Mouse (Mus musculus): Measurements from ENCODE around the gene Cdh12.

Cdh12 gene

DNA sequence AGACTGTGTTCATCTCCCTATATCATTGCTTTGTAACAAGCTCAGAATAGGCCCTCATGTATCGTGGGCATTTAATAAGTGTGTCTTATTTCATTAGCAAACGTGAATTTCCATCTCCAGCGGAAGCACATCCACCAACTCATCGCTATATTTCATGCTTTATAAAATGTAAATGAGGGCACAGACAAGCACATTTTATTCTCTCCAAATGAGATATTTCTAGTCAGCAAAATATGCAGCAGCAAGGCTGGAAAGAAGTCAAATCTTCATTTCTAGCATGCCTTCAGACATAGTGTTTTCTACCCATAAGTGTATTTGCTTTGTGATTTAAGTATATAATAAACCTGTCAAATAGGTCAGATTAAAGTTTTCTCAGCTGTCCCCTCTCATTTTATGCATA is 262.8 kb downstream of the Cdh12 start:
- DNase-seq (ENCODE audit: low spot score): no peak

DNA sequence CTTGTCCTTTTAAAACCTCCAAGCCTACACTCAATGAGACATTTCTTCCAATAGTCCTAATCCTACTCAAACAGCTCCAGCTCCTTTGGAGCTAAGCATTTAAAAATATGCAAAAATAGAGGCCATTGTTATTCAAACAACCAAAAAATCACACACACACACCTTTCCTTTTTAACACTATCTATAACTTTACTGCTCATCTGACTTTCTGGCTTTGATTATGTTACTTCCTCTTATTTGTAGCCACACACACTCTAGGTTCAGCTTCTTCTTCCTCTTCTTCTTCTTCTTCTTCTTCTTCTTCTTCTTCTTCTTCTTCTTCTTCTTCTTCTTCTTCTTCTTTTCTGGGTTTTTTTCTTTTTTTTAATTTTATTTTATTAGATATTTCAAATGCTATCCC is 323.2 kb downstream of the Cdh12 start:
- DNase-seq (ENCODE audit: low spot score): no peak

- DNase-seq (ENCODE audit: low spot score): no peak
These were observed 324.4 kb downstream of the Cdh12 start for GRCm38 (mm10) chr15:20773423-20773822.

DNA sequence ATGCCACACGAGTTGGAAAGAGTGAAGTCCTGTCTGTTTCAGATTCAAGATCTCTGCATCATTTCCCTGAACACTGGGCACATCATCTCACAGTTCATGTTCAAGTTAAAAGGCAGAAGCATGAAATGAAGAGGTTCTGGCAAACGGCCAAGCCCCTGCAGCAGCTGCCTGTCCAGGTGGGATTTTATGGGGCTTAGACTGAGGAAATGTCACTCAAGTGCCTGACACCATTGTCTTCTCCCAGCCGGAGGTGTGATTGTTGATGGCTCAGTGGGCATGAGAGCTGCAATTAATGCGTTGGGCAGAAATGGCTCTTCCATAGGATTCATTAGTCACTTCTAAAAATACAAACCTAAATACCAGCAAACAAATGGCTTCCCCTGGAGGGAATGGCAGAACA is 347.9 kb downstream of the Cdh12 start:
- DNase-seq (ENCODE audit: low spot score): no peak

DNA sequence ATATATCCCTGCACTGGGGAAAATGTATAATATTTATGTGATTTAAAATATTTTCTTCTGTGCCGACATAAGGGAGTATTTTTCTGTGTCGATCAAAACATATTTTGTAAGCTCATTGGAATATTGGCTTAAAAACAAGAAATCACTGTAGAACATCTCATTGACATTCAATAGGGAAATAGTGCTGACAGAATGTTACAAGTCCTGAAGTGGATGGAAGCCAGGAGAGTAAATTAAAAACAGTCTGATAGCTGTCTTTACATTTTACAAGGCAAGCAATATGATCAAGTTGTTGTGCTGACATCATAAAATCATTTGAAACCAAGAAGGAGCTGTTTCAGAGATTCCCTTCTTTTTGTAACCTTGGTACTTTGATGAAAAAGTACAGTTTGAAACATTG is 349.5 kb downstream of the Cdh12 start:
- no peak for DNase-seq (ENCODE audit: low spot score)

GRCm38 (mm10) chr15:20835887-20836286 is 386.8 kb downstream of the Cdh12 start:
- DNase-seq (ENCODE audit: low spot score): no peak

GRCm38 (mm10) chr15:20836991-20837390 is 387.9 kb downstream of the Cdh12 start:
- no peak for DNase-seq (ENCODE audit: low spot score)

DNA sequence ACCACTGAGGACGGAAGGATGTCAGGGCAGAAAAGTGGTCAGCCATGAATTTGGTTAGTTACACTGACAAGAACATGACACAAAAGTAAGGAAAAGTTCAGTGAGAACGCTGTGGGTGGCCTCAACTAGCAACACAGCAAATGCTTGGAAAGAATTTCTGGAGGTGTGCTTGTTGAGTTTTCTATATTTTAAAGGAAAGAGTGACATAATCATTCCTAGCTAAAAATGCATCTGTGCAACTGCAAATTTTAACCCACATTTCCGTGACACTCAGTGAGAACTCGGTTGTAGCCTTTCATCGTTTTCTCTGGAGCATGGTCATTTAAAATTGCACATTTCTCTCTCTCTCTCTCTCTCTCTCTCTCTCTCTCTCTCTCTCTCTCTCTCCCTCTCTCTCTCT is 392.4 kb downstream of the Cdh12 start:
- no peak for DNase-seq (ENCODE audit: low spot score)

GRCm38 (mm10) chr15:20863076-20863475 is 414.0 kb downstream of the Cdh12 start:
- DNase-seq (ENCODE audit: low spot score): no peak

DNA sequence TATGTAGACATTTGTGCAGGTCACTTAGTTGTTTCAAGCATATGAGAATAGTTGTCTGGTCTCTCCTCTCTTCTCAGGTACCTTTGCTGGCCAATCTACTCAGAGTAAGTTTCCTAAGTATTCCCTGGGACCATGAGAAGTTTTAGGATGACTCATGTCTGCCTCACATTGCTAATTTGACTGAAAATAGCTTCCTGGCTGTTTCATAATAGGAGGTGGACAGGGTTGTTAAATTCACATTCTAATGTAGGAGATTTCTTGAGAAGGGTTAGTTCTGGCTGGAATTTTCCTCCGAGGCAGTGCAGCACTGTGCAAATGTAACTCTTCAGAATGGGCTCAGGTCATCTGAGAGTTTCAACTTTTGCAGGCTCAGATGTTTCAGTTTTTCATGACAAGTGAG is 423.5 kb downstream of the Cdh12 start:
- DNase-seq (ENCODE audit: low spot score): no peak

- no peak for DNase-seq (ENCODE audit: low spot score)
These were observed 427.9 kb downstream of the Cdh12 start for GRCm38 (mm10) chr15:20876993-20877392.

DNA sequence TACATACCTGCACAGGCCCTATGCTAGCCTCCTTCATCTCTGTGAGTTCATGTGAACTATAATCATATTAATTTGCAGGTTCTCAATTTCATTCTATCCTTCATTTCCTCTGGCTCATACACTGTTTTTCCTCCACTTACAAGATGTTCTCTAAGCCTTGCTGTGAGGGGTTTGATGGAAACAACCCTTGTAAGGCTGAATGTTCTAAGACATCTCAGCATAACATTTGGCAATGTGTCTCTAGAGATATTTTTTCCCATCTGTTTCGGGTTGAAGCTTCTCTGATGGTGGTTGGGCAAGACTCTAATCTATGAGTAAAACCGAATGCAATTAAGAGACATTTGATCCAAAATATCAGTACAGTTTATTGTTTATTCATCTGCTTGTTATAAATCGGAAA is 444.4 kb downstream of the Cdh12 start:
- no peak for DNase-seq (ENCODE audit: low spot score)

GRCm38 (mm10) chr15:20902568-20902967 is 453.5 kb downstream of the Cdh12 start:
- DNase-seq (ENCODE audit: low spot score): no peak

- no peak for DNase-seq (ENCODE audit: low spot score)
These were observed 479.2 kb downstream of the Cdh12 start for GRCm38 (mm10) chr15:20928221-20928620.

GRCm38 (mm10) chr15:20944000-20944399 is 494.9 kb downstream of the Cdh12 start:
- no peak for DNase-seq (ENCODE audit: low spot score)

GRCm38 (mm10) chr15:20967463-20967862 is 518.4 kb downstream of the Cdh12 start:
- DNase-seq (ENCODE audit: low spot score): no peak

DNA sequence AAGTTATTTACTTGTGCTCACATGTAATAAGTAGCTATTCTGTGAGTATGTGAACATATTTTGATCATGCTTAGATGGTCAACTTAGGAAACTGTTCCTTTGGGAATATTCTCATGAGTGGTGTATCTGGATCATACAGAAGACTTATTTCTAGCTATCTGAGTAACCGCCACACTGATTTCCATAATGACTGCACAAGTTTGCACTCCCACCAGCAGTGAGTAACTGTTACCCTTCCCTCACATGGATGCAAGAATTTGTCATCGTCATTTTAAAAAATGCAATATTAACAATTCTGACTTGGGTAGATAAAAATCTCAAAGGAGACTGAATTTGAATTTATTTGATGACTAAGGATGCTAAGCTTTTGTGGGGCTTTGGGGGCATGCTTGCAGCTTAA is 522.0 kb downstream of the Cdh12 start:
- DNase-seq (ENCODE audit: low spot score): no peak

GRCm38 (mm10) chr15:21000541-21000940 is 551.5 kb downstream of the Cdh12 start:
- no peak for DNase-seq (ENCODE audit: low spot score)

- DNase-seq (ENCODE audit: low spot score): no peak
These were observed 558.9 kb downstream of the Cdh12 start for GRCm38 (mm10) chr15:21007931-21008330.

GRCm38 (mm10) chr15:21008487-21008886 is 559.4 kb downstream of the Cdh12 start:
- no peak for DNase-seq (ENCODE audit: low spot score)

- no peak for DNase-seq (ENCODE audit: low spot score)
These were observed 559.9 kb downstream of the Cdh12 start for GRCm38 (mm10) chr15:21008969-21009368.

DNA sequence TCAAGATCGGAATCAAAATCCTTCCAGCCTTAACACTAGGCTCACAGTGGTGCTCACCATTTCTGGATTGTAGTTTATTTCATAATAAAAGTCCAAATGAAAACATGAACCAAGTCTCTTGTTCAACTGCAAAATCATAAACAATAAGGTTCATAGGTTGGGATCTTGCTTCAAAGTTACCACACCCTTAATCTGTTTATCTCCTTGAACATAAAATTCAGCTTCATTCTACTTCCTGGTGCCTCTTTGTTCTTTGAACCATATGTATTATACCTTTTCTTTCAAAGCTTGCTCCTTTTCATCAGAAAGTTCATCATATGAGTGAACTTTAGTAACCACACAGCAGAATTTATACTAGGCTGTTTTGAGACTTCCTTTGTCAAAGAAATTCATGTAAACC is 614.6 kb downstream of the Cdh12 start:
- no peak for DNase-seq (ENCODE audit: low spot score)

- no peak for DNase-seq (ENCODE audit: low spot score)
These were observed 620.2 kb downstream of the Cdh12 start for GRCm38 (mm10) chr15:21069264-21069663.

GRCm38 (mm10) chr15:21092824-21093223 is 643.8 kb downstream of the Cdh12 start:
- no peak for DNase-seq (ENCODE audit: low spot score)

Measured in urinary bladder, postnatal 10 days (tissue).